Comparison of ENCODE assay signal across 19 mouse cellular contexts in genomic region chr9:118815543-118815942, GRCm38 (mm10).
DNase-seq lines count a peak whose midpoint lies in the region; ATAC-seq and TF ChIP-seq lines count a peak whose summit lies in the region.
"Had no signal": no experiment of that assay in that cellular context is flagged by ENCODE, and none has a peak within 500 bp of the region (broad histone marks: within the 10 kb centered on the region; RNA-seq: fewer than 3 reads in every experiment).

No protein-coding gene starts in this region.

- TF ChIP-seq POLR2A in testis, adult 2 months (IDR thresholded peaks at IDR 0.05; ENCODE audit: control insufficient read depth, low read depth, low read length) = no peak

- WGBS in stomach, postnatal 0 days = 97% methylated on average over 8 of the region's 8 CpGs

- H3K4me2 ChIP-seq in stomach, postnatal 0 days (replicated peaks; ENCODE audit: low read depth) = no peak overlapping the region
- H3K4me2 ChIP-seq: hindbrain, embryonic 12.5 days; liver, embryonic 15.5 days; neural tube, embryonic 13.5 days had no signal

- no peaks in the 10 kb centered on the region for H3K4me1 ChIP-seq in testis, adult 2 months (ENCODE audit: control insufficient read depth, insufficient read depth, low read length)
- no peaks in the 10 kb centered on the region for H3K4me1 ChIP-seq in stomach, postnatal 0 days (replicated peaks; ENCODE audit: control insufficient read depth, insufficient read depth)
- H3K4me1 ChIP-seq: forebrain, embryonic 10.5 days; liver, embryonic 15.5 days had no signal

- no peaks in the 10 kb centered on the region for H3K27me3 ChIP-seq in testis, adult 2 months (ENCODE audit: control insufficient read depth, insufficient read depth, low read length)
- H3K27me3 ChIP-seq in stomach, postnatal 0 days (ENCODE audit: control insufficient read depth, insufficient read depth, low read length) = no peaks in the 10 kb centered on the region
- H3K27me3 ChIP-seq: hindbrain, embryonic 12.5 days; liver, embryonic 15.5 days; neural tube, embryonic 13.5 days had no signal

- H3K27ac ChIP-seq in left cerebral cortex, adult 2 months = no peak overlapping the region
- H3K27ac ChIP-seq in testis, adult 2 months (ENCODE audit: control insufficient read depth, insufficient read depth, low read depth, low read length) = no peak overlapping the region
- H3K27ac ChIP-seq in stomach, postnatal 0 days (replicated peaks) = no peak overlapping the region
- H3K27ac ChIP-seq: forebrain, embryonic 10.5 days; liver, embryonic 15.5 days; neural tube, embryonic 13.5 days had no signal

- H3K9ac ChIP-seq in stomach, postnatal 0 days (ENCODE audit: low read length) = no peak overlapping the region
- H3K9ac ChIP-seq: hindbrain, embryonic 12.5 days; liver, embryonic 15.5 days; neural tube, embryonic 13.5 days had no signal

- intact Hi-C loops in left cerebral cortex, adult 2 months (cut with DNase I) = no loop called here
- intact Hi-C loops in left cerebral cortex, postnatal 36 days (cut with DNase I) = no loop called here

- H3K9me3 ChIP-seq in stomach, postnatal 0 days (ENCODE audit: control insufficient read depth, low read length) = no peaks in the 10 kb centered on the region
- H3K9me3 ChIP-seq: liver, embryonic 15.5 days; neural tube, embryonic 13.5 days had no signal

- no peak for TF ChIP-seq EP300 in stomach, postnatal 0 days (optimal IDR thresholded peaks at IDR 0.05)

- TF ChIP-seq CTCF in left cerebral cortex, adult 2 months (IDR thresholded peaks at IDR 0.05) = peak; percentile 21; the same call in 1 of the 2 replicates
- peak; percentile 49; the same call in 1 of the 2 replicates for TF ChIP-seq CTCF in testis, adult 2 months (IDR thresholded peaks at IDR 0.05; ENCODE audit: control insufficient read depth, insufficient read depth, insufficient replicate concordance, low read depth, low read length)
- TF ChIP-seq CTCF in stomach, postnatal 0 days (IDR thresholded peaks at IDR 0.05; ENCODE audit: low read depth) = peak; percentile 50

- H3K4me3 ChIP-seq in left cerebral cortex, adult 2 months = no peak overlapping the region
- no peak overlapping the region for H3K4me3 ChIP-seq in testis, adult 2 months (ENCODE audit: control insufficient read depth, low read depth, low read length)
- H3K4me3 ChIP-seq in stomach, postnatal 0 days (ENCODE audit: low read depth, low read length) = no peak overlapping the region
- H3K4me3 ChIP-seq: forebrain, embryonic 10.5 days; hindbrain, embryonic 12.5 days; liver, embryonic 15.5 days; neural tube, embryonic 13.5 days had no signal

- peak; percentile 37 for DNase-seq in adrenal gland, postnatal 14 days
- DNase-seq in adrenal gland, adult 18-20 months (ENCODE audit: low spot score in 2 of 2) = no peak
- no peak for DNase-seq in left cerebral cortex, adult 2 months (ENCODE audit: extremely low spot score in 1 of 2, low spot score in 2 of 2)
- no peak for DNase-seq in left cerebral cortex, postnatal 36 days (ENCODE audit: low spot score in 2 of 2)
- no peak for DNase-seq in testis, postnatal 14 days (ENCODE audit: low spot score)
- DNase-seq in stomach, postnatal 0 days (ENCODE audit: low spot score) = no peak
- no peak for DNase-seq in gastrocnemius, postnatal 10 days
- DNase-seq: adrenal gland, postnatal 10 days; cerebellum, postnatal 14 days; heart, adult 11 months; kidney, adult 11 months; kidney, postnatal 25 days; right cerebral cortex, postnatal 4 days; thymus, postnatal 25 days had no signal

- H3K36me3 ChIP-seq in testis, adult 2 months (ENCODE audit: control insufficient read depth, insufficient read depth, low read length) = no peaks in the 10 kb centered on the region
- H3K36me3 ChIP-seq in stomach, postnatal 0 days (ENCODE audit: control insufficient read depth, insufficient read depth, low read length) = no peaks in the 10 kb centered on the region
- H3K36me3 ChIP-seq: forebrain, embryonic 10.5 days; hindbrain, embryonic 12.5 days; liver, embryonic 15.5 days; neural tube, embryonic 13.5 days had no signal

- no peak for ATAC-seq in stomach, postnatal 0 days (ENCODE audit: low FRiP score, low TSS enrichment)
